Mouse (Mus musculus): ENCODE measurements at regions not wholly inside any gene's neighbourhood (a gene's known extent, or its start where the extent isn't known, plus 50 kb on each side); places are given as distances from the start of the nearest gene placed in this dataset.

- no peak overlapping the region for H3K4me3 ChIP-seq (ENCODE audit: insufficient read depth, low read length)
- no peaks in the 10 kb centered on the region for H3K4me1 ChIP-seq (ENCODE audit: control insufficient read depth, insufficient read depth, low read length)
- H3K27ac ChIP-seq (ENCODE audit: insufficient read depth, low read length): no peak overlapping the region
- TF ChIP-seq CTCF (IDR thresholded peaks at IDR 0.05; ENCODE audit: borderline replicate concordance, insufficient read depth, low read length): no peak
Observed at GRCm38 (mm10) chr3:144378524-144379225, 173.7 kb upstream of the Lmo4 start.

GRCm38 (mm10) chr3:144377626-144378523, 172.9 kb upstream of the Lmo4 start:
- Histone ChIP-seq H3K4me3 (ENCODE audit: insufficient read depth, low read length) (no peak overlapping the region), H3K27ac (ENCODE audit: insufficient read depth, low read length) (no peak overlapping the region), H3K4me1 (ENCODE audit: control insufficient read depth, insufficient read depth, low read length) (no peaks in the 10 kb centered on the region)
- TF ChIP-seq CTCF (IDR thresholded peaks at IDR 0.05; ENCODE audit: borderline replicate concordance, insufficient read depth, low read length): no peak
- no peak for TF ChIP-seq POLR2A (IDR thresholded peaks at IDR 0.05; ENCODE audit: low read depth, low read length)

- TF ChIP-seq POLR2A (IDR thresholded peaks at IDR 0.05; ENCODE audit: low read depth, low read length) (no peak), CTCF (IDR thresholded peaks at IDR 0.05; ENCODE audit: borderline replicate concordance, insufficient read depth, low read length) (no peak)
- Histone ChIP-seq H3K27ac (ENCODE audit: insufficient read depth, low read length) (no peak overlapping the region), H3K4me3 (ENCODE audit: insufficient read depth, low read length) (no peak overlapping the region), H3K4me1 (ENCODE audit: control insufficient read depth, insufficient read depth, low read length) (no peaks in the 10 kb centered on the region)
Observed at GRCm38 (mm10) chr3:144376463-144377402, 171.7 kb upstream of the Lmo4 start.

- H3K27ac ChIP-seq (ENCODE audit: insufficient read depth, low read length): no peak overlapping the region
- no peak overlapping the region for H3K4me3 ChIP-seq (ENCODE audit: insufficient read depth, low read length)
- no peaks in the 10 kb centered on the region for H3K4me1 ChIP-seq (ENCODE audit: control insufficient read depth, insufficient read depth, low read length)
- TF ChIP-seq CTCF (IDR thresholded peaks at IDR 0.05; ENCODE audit: borderline replicate concordance, insufficient read depth, low read length) (no peak), POLR2A (IDR thresholded peaks at IDR 0.05; ENCODE audit: low read depth, low read length) (no peak)
Observed at GRCm38 (mm10) chr3:144375725-144376412, 170.8 kb upstream of the Lmo4 start.

- Histone ChIP-seq H3K4me3 (ENCODE audit: insufficient read depth, low read length) (no peak overlapping the region), H3K27ac (ENCODE audit: insufficient read depth, low read length) (no peak overlapping the region), H3K4me1 (ENCODE audit: control insufficient read depth, insufficient read depth, low read length) (peaks cover 2% of the 10 kb centered on the region; the same call in 1 of the 2 replicates)
- TF ChIP-seq POLR2A (IDR thresholded peaks at IDR 0.05; ENCODE audit: low read depth, low read length) (no peak), CTCF (IDR thresholded peaks at IDR 0.05; ENCODE audit: borderline replicate concordance, insufficient read depth, low read length) (no peak)
Observed at GRCm38 (mm10) chr3:144368300-144368699, 163.3 kb upstream of the Lmo4 start.

- H3K4me3 ChIP-seq (ENCODE audit: insufficient read depth, low read length): no peak overlapping the region
- peaks cover 2% of the 10 kb centered on the region; the same call in 1 of the 2 replicates for H3K4me1 ChIP-seq (ENCODE audit: control insufficient read depth, insufficient read depth, low read length)
- no peak overlapping the region for H3K27ac ChIP-seq (ENCODE audit: insufficient read depth, low read length)
- TF ChIP-seq POLR2A (IDR thresholded peaks at IDR 0.05; ENCODE audit: low read depth, low read length) (no peak), CTCF (IDR thresholded peaks at IDR 0.05; ENCODE audit: borderline replicate concordance, insufficient read depth, low read length) (no peak)
Observed at GRCm38 (mm10) chr3:144367766-144368116, 162.7 kb upstream of the Lmo4 start.

- no peak for TF ChIP-seq POLR2A (IDR thresholded peaks at IDR 0.05; ENCODE audit: low read depth, low read length)
- peak; percentile 29; the same call in 1 of the 2 replicates for TF ChIP-seq CTCF (IDR thresholded peaks at IDR 0.05; ENCODE audit: borderline replicate concordance, insufficient read depth, low read length)
- Histone ChIP-seq H3K27ac (ENCODE audit: insufficient read depth, low read length) (no peak overlapping the region), H3K4me1 (ENCODE audit: control insufficient read depth, insufficient read depth, low read length) (peaks cover 2% of the 10 kb centered on the region; the same call in 1 of the 2 replicates), H3K4me3 (ENCODE audit: insufficient read depth, low read length) (peak overlapping the region; percentile 25; the same call in 1 of the 2 replicates)
Observed at GRCm38 (mm10) chr3:144366976-144367765, 162.2 kb upstream of the Lmo4 start.

- Histone ChIP-seq H3K27ac (ENCODE audit: insufficient read depth, low read length) (no peak overlapping the region), H3K4me3 (ENCODE audit: insufficient read depth, low read length) (no peak overlapping the region), H3K4me1 (ENCODE audit: control insufficient read depth, insufficient read depth, low read length) (peaks cover 2% of the 10 kb centered on the region; the same call in 1 of the 2 replicates)
- TF ChIP-seq CTCF (IDR thresholded peaks at IDR 0.05; ENCODE audit: borderline replicate concordance, insufficient read depth, low read length) (no peak), POLR2A (IDR thresholded peaks at IDR 0.05; ENCODE audit: low read depth, low read length) (no peak)
Observed at GRCm38 (mm10) chr3:144365894-144366293, 160.9 kb upstream of the Lmo4 start.
